Mouse (Mus musculus) CH12.LX (cell line): ENCODE measurements around the gene Pirt. TPM values are rescaled to one million over a fixed set of nuclear protein-coding genes. Genes with fewer than 3 reads are reported as not detected.

ENCODE experiments used
- DNase-seq: peaks from one replicate; pipeline ENCODE4 v3.0.0-alpha.2; 2013; ENCODE audit errors: extremely low read depth
- H3K27ac ChIP-seq: 2 replicates; pipeline ENCODE4 v1.5.1; 2012; ENCODE audit warnings: low read depth, mild to moderate bottlenecking, control low read depth, moderate library complexity; ENCODE audit not compliant: insufficient read depth
- H3K27me3 ChIP-seq: replicated peaks from 2 replicates; pipeline ENCODE3; 2012; ENCODE audit warnings: inconsistent platforms
- H3K36me3 ChIP-seq, 2 experiments: replicated peaks in 1 of 2; 2 replicates each; pipeline versions ENCODE3 to v1.6.1; 2012; ENCODE audit warnings: inconsistent platforms in 1 of 2, low read length in 1 of 2, mild to moderate bottlenecking in 1 of 2, mixed read lengths in 1 of 2, moderate library complexity in 1 of 2; ENCODE audit not compliant: control insufficient read depth in 1 of 2, insufficient read depth in 1 of 2
- H3K4me1 ChIP-seq, 2 experiments: 2 replicates each; pipeline ENCODE4 v1.6.1; 2012; ENCODE audit warnings: inconsistent platforms in 1 of 2, moderate library complexity in 1 of 2; ENCODE audit not compliant: insufficient read depth in 2 of 2, control insufficient read depth in 1 of 2
- H3K4me2 ChIP-seq: 2 replicates; pipeline ENCODE4 v1.6.1; 2012; ENCODE audit warnings: low read depth, mild to moderate bottlenecking, control low read depth; ENCODE audit not compliant: poor library complexity, insufficient read depth, severe bottlenecking
- H3K4me3 ChIP-seq, 3 experiments: fragments of 150-350 bp in 1 of 3; sonication (generic) in 1 of 3; replicated peaks in 1 of 3; 2 replicates each; pipeline versions ENCODE3 to v1.5.1; 2011 to 2012; ENCODE audit warnings: low read depth in 2 of 3, low read length in 2 of 3, mild to moderate bottlenecking in 2 of 3, moderate library complexity in 2 of 3, control low read depth in 1 of 3, improper control_type of control experiment in 1 of 3, inconsistent platforms in 1 of 3, mixed read lengths in 1 of 3; ENCODE audit not compliant: poor library complexity in 1 of 3
- H3K79me2 ChIP-seq: replicated peaks from 2 replicates; pipeline ENCODE4 v1.6.1; 2012; ENCODE audit warnings: mild to moderate bottlenecking, moderate library complexity; ENCODE audit not compliant: control insufficient read depth, poor library complexity, insufficient read depth, severe bottlenecking; ENCODE audit errors: extremely low read depth
- H3K9ac ChIP-seq: 2 replicates; pipeline ENCODE4 v1.6.1; 2012; ENCODE audit warnings: low read depth, mild to moderate bottlenecking, control low read depth, moderate library complexity; ENCODE audit not compliant: insufficient read depth
- H3K9me3 ChIP-seq: replicated peaks from 2 replicates; pipeline ENCODE3; 2012; ENCODE audit warnings: low read length, inconsistent platforms, mixed read lengths
- CHD1 ChIP-seq: IDR thresholded peaks from 2 replicates; pipeline ENCODE4 v1.6.1; 2012; ENCODE audit warnings: low read depth, low read length, improper control_type of control experiment, inconsistent platforms
- CHD2 ChIP-seq: IDR thresholded peaks from 2 replicates; pipeline ENCODE4 v1.6.1; 2011; ENCODE audit warnings: low read length, improper control_type of control experiment
- CTCF ChIP-seq, 2 experiments: IDR thresholded peaks in 1 of 2; conservative IDR thresholded peaks in 1 of 2; 2 replicates each; pipeline ENCODE4 v1.5.1; 2011 to 2012; ENCODE audit warnings: low read depth in 2 of 2, low read length in 2 of 2, improper control_type of control experiment in 1 of 2, inconsistent platforms in 1 of 2, mild to moderate bottlenecking in 1 of 2, moderate library complexity in 1 of 2
- E2F4 ChIP-seq: IDR thresholded peaks from 2 replicates; pipeline ENCODE4 v1.6.1; 2011; ENCODE audit warnings: low read depth, low read length, improper control_type of control experiment; ENCODE audit not compliant: insufficient replicate concordance
- ETS1 ChIP-seq: conservative IDR thresholded peaks from 2 replicates; pipeline ENCODE4 v1.6.1; 2012; ENCODE audit warnings: low read depth, mild to moderate bottlenecking, inconsistent platforms, low read length, improper control_type of control experiment, moderate library complexity
- HCFC1 ChIP-seq: IDR thresholded peaks from 2 replicates; pipeline ENCODE4 v1.6.1; 2012; ENCODE audit warnings: low read depth, mild to moderate bottlenecking, inconsistent platforms, low read length, improper control_type of control experiment
- IRF4 ChIP-seq: IDR thresholded peaks from 2 replicates; pipeline ENCODE4 v1.6.1; 2014; ENCODE audit warnings: low read depth, mild to moderate bottlenecking, inconsistent platforms, low read length, improper control_type of control experiment
- JUN ChIP-seq: IDR thresholded peaks from 2 replicates; pipeline ENCODE4 v1.6.1; 2011; ENCODE audit warnings: low read depth, mild to moderate bottlenecking, low read length, improper control_type of control experiment, moderate library complexity; ENCODE audit not compliant: insufficient read depth
- JUND ChIP-seq: conservative IDR thresholded peaks from 2 replicates; pipeline ENCODE4 v1.6.1; 2011; ENCODE audit warnings: low read depth, low read length, improper control_type of control experiment
- MAX ChIP-seq: IDR thresholded peaks from 2 replicates; pipeline ENCODE4 v1.6.1; 2011; ENCODE audit warnings: low read length, improper control_type of control experiment
- MEF2A ChIP-seq: IDR thresholded peaks from 2 replicates; pipeline ENCODE4 v1.6.1; 2014; ENCODE audit warnings: low read depth, mild to moderate bottlenecking, inconsistent platforms, low read length, improper control_type of control experiment, borderline replicate concordance
- PAX5 ChIP-seq: IDR thresholded peaks from 2 replicates; pipeline ENCODE4 v1.6.1; 2012; ENCODE audit warnings: low read length, inconsistent platforms, mixed read lengths
- POLR2A ChIP-seq: IDR thresholded peaks from 2 replicates; pipeline ENCODE4 v1.6.1; 2011; ENCODE audit warnings: low read depth, mild to moderate bottlenecking, improper control_type of control experiment, low read length
- POLR2AphosphoS2 ChIP-seq: IDR thresholded peaks from 2 replicates; pipeline ENCODE4 v1.6.1; 2011; ENCODE audit warnings: low read depth, low read length, improper control_type of control experiment
- TBP ChIP-seq: conservative IDR thresholded peaks from 2 replicates; pipeline ENCODE4 v1.6.1; 2011; ENCODE audit warnings: low read depth, low read length, improper control_type of control experiment
- UBTF ChIP-seq: IDR thresholded peaks from 2 replicates; pipeline ENCODE4 v1.6.1; 2012; ENCODE audit warnings: low read depth, mild to moderate bottlenecking, inconsistent platforms, low read length, improper control_type of control experiment, moderate library complexity
- USF1 ChIP-seq: IDR thresholded peaks from 2 replicates; pipeline ENCODE4 v1.6.1; 2014; ENCODE audit warnings: low read depth, mild to moderate bottlenecking, inconsistent platforms, low read length, improper control_type of control experiment
- ZKSCAN1 ChIP-seq: IDR thresholded peaks from 2 replicates; pipeline ENCODE4 v1.6.1; 2012; ENCODE audit warnings: low read depth, inconsistent platforms, low read length, improper control_type of control experiment, borderline replicate concordance
- ZMIZ1 ChIP-seq: IDR thresholded peaks from 2 replicates; pipeline ENCODE4 v1.6.1; 2012; ENCODE audit warnings: low read depth, mild to moderate bottlenecking, inconsistent platforms, low read length, improper control_type of control experiment
- ZNF384 ChIP-seq: IDR thresholded peaks from 2 replicates; pipeline ENCODE4 v1.6.1; 2012; ENCODE audit warnings: low read depth, low read length, improper control_type of control experiment, inconsistent platforms
- dilution Hi-C: fragments of 300-500 bp; cut with MboI; formaldehyde crosslinking; loops from 2 replicates; pipeline ENCODE4 v1.14.3; 2020; ENCODE audit warnings: low sequenced_read_pairs; ENCODE audit not compliant: extremely low pct_unique_long_range_greater_than_20kb, extremely low pct_ligation_motif_present
- in situ Hi-C: fragments of 300-500 bp; cut with MboI; formaldehyde crosslinking; loops from 3 replicates; pipeline ENCODE4 v1.14.3; 2019; ENCODE audit warnings: low sequenced_read_pairs, low pct_ligation_motif_present, low pct_unique_long_range_greater_than_20kb, mixed read lengths
- polyA plus RNA-seq: library from polyadenylated mRNA; unstranded; fragments of >175 nt; gene quantifications from 2 replicates; pipeline ENCODE4 v1.2.1, GENCODE M21; 2012; ENCODE audit warnings: low read depth; ENCODE audit not compliant: insufficient read length
- total RNA-seq, 2 experiments: library from RNA; depleted of rRNA; stranded (reverse); fragments of 300-350 nt in 1 of 2; fragments of >200 nt in 1 of 2; gene quantifications; 2 replicates each; pipeline ENCODE4 v1.2.3; 2012 to 2014

Gene Pirt
- total and polyA plus RNA-seq, 3 experiments = not detected

DNA sequence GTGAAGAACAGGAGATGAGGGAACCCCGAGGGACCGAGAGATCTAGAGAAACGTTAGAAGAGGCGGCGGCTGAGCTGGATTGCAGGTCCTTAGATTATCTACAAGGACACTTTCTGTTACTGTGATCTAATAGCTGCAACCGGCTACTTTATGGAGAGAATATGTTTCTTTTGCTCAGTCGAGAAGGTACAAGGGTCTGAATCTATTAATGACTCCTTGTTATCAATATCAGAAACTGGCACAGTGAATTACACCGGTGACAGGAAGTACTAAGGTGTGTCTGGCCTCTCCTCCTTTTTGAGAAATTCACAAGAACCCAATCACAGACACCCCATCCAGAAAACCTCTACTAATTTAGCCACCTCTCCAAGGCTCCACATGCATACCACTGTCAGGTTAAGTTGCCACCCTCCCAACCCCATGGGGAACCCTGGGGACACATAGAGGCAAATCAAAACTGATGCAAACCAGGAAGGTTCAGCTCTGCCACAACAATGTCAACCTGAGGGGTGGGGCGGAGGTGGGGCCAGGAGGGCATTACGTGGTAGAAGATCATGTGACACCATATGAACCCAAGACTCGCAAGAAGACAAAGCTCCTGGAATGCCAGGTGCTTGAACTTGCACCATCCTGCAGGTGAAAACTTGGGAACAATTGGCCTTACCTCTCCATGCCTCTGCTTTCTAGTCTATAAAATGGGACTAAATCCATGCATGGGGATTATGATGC lies 12.5 kb downstream of the Pirt start:
- Histone ChIP-seq H3K27me3 (peaks cover 74% of the 10 kb centered on the region), H3K9me3 (no peaks in the 10 kb centered on the region), H3K4me1 (no peaks in the 10 kb centered on the region; a peak in 1 of 4 replicates), H3K4me3 (no peak overlapping the region), H3K79me2 (no peaks in the 10 kb centered on the region), H3K27ac (no peak overlapping the region), H3K9ac (no peak overlapping the region), H3K4me2 (no peak overlapping the region), H3K36me3 (no peaks in the 10 kb centered on the region)
- TF ChIP-seq ETS1 (no peak), MEF2A (no peak), ZNF384 (no peak), PAX5 (no peak), JUN (no peak), E2F4 (no peak), ZMIZ1 (no peak), ZKSCAN1 (no peak), JUND (no peak), MAX (no peak), CHD1 (no peak), POLR2AphosphoS2 (no peak), IRF4 (no peak), HCFC1 (no peak), UBTF (no peak), USF1 (no peak), CTCF (conservative IDR thresholded peaks at IDR 0.05 in 1 of 2, IDR thresholded peaks at IDR 0.05 in 1 of 2; ENCODE audit: low read depth in 2 of 2, low read length in 2 of 2) (no peak), TBP (no peak)
- dilution Hi-C loops (no loop called here), in situ Hi-C loops (loop anchor here (5.0 to 25.0 kb wide), 2 partner anchors 58 to 413 kb away; no protein-coding TSS in a partner anchor)
- no peak for DNase-seq

DNA sequence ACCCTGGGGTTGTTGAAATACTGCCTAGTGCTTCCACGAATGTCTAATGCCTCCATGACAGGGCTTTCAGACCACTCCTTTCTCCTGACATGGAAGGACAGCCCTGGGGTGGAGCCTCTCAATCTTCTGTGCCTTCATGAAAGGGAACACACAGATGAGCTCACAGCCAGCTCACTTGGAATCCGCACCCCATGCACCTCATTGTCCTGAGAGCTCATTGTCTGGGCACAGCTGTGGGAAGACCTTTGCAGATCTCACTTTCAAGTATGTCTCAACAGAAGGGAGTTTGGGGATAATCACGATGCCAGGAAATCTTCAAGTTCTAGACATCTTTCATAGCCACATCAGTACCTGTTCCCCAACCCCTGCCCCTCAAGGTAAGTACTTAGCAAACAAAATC lies 16.5 kb downstream of the Pirt start:
- H3K79me2 ChIP-seq = no peaks in the 10 kb centered on the region
- H3K9ac ChIP-seq = no peak overlapping the region
- no peaks in the 10 kb centered on the region for H3K36me3 ChIP-seq
- H3K27ac ChIP-seq = no peak overlapping the region
- no peak overlapping the region for H3K4me3 ChIP-seq
- dilution Hi-C loops (no loop called here), in situ Hi-C loops (no loop called here)
- H3K9me3 ChIP-seq = no peaks in the 10 kb centered on the region
- H3K4me1 ChIP-seq = no peaks in the 10 kb centered on the region; a peak in 1 of 4 replicates
- no peak overlapping the region for H3K4me2 ChIP-seq
- peaks cover 82% of the 10 kb centered on the region for H3K27me3 ChIP-seq
- no peak for TF ChIP-seq POLR2A
- TF ChIP-seq CHD2 = no peak
- no peak for TF ChIP-seq ZMIZ1
- TF ChIP-seq UBTF = no peak
- DNase-seq = no peak
